Mouse (Mus musculus): ENCODE measurements at regions not wholly inside any gene's neighbourhood (a gene's known extent, or its start where the extent isn't known, plus 50 kb on each side); places are given as distances from the start of the nearest gene placed in this dataset.

DNA sequence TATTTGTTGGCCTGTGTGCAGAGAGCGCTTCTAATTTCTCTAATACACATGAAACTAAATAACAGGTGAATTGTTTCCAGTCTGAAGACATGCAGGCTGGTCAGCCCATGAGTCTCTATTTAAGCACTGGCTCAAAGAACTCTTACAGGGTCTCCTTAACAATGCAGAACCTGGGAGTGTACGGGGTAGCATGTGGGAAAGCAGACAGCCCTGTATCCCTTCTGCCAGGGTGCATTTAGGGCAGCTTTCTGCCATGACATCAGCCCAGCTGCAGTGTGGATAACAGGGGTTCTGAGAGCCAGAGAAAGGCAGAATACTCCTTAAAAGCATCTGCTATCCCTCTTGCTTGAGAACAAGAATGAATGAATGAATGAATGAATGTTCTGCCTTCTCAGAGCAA lies 164.7 kb downstream of the Grb14 start:
- no peak for DNase-seq (ENCODE audit: low spot score)

DNA sequence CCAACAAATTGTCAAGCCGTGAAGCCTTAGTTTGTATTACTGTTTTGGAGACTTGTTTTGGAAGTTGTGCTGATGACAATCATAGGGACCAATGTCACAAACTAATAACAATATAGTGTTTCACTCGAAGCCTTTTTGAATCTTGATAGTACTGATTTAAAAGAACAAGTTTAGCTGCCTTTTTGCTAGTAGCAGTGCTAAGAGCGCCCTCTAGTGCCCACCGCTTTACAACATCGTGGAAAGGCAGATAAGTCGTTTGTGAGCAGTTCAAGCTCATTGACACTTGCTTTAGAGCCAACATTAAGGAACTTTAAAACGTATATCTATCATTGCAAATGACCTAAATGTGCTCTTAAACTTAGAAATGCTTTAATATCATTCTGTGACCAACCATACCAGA lies 170.9 kb downstream of the Grb14 start:
- peak; percentile 90 for DNase-seq (ENCODE audit: low spot score)

DNA sequence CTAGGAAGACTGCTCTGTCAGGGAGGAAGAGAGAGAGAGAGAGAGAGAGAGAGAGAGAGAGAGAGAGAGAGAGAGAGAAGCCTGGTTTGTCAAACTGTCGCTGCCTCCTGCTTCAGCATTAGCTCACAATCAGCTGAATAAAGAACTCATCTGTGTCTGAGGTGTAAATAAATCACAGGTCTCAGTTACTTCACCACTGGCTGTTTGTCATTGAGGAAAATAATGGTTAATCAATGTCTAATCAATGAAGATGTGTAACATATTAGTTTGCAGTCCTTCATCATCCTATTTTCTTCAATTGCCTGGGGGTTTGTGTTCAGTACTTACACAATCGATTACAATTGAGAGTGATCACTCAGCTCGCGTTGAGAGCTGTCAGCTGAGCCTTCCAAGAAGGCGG lies 171.9 kb downstream of the Grb14 start:
- DNase-seq (ENCODE audit: low spot score) = no peak

DNA sequence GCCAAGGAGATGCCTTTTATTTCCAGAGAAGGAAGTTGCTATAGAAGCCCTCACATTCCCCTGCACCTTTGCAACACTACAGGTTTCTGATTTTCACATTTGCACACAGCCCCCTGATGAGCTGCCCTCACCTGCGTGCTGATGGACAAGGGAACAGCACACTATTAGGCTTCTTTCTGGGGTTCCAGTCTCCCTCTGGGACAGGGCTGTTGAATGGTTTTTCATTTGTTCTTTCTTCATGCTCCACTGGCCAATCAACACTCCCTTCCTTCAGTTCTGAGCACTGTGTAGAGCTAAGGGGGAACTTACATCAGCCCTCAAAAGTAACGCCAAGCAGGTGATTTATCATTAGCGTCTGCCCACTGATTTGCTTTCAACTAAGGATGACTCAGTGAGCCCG lies 173.7 kb downstream of the Grb14 start:
- no peak for DNase-seq (ENCODE audit: low spot score)

DNA sequence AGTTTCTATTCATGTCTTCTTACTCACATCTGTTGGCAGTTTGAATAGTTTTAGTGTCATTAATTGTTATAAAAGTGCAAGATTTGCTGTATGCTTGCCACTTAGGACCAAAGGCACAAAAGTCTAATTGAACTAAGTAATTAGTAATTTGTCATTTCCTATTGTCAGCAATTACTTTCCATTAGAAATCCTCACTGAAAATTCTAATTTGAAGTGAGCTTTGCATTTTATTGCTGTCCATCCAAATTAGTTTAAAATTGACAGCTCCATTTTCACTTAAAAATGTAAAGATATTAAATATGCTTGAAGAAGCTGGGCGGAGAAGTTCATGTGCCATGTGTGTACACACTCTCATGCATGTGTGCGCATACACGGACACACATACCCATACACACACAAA lies 174.1 kb downstream of the Grb14 start:
- DNase-seq (ENCODE audit: low spot score) = no peak

DNA sequence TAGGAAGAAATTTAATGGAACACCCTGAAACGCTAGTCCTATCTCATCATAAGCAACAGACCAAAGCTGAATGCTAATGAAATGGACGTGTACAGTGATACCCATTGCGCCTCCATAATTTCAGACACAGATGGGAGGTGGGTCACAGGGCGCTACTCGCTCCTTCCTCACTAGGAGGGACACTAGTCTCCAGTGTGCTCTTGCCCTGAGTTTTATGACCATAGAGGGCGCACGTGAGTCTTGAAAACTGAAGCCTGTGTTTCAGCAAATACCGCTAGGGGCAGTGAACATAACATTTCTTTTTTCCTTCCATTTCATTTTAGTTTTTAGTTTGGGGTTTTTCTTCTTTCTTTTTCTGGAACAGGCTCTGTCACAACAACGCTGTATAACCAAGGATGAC lies 200.3 kb downstream of the Grb14 start:
- no peak for DNase-seq (ENCODE audit: low spot score)

DNA sequence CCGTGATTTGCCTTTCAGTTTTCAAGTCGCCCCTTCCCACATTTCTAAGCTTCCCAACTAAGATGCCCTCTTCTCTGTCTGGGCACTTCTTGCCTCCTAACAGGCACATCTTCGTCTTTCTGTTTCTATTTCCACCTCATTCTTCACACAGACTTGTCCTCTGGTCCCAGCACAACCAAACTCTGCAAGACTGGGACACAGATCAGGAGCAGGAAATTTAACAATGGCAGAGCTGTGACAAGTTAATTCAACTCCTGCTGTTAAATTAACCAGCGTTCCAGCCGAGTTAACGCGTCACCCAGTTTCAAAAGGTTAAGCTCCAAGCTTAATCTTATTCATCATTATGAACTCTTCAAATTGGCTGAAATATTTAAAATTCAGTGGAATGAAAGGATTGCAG lies 200.9 kb downstream of the Grb14 start:
- DNase-seq (ENCODE audit: low spot score) = no peak

DNA sequence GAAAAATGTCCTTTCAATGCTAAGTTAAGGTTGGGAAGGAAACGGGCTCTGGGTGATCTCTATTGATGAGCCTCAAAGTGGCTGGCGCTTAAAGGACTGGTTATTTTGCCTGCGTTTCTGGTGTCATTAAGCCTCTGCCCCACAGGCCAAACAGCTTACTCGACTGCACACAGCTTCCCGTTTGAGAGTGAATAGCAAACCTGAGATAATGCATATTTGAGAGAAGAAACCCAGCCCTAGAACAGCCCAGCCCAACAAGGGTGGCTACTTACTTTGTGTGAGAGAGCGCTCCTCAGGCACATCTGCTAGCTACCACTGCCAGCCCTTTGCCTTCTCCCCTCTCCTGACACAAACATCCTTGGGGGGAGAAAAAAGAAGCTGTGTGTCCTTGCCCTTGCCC lies 201.7 kb downstream of the Grb14 start:
- DNase-seq (ENCODE audit: low spot score) = no peak

DNA sequence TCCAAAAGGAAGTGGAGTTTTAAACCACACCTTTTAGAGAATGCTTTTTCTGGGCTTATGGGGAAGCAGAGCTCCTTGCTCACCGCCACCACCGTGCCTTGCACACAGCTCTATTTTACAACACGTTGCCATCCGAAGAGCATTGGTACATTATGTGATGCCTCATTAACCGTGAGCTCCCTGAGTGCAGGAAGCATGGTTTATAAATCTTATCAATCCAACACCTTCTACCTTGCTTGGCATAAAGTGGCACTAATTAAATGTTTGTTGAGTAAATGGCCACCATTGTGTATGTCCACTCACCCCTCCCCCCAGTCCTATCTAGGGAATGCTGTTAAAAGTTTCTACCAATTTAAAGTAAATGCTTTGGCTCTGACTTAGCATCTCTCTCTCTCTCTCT lies 206.6 kb downstream of the Grb14 start:
- no peak for DNase-seq (ENCODE audit: low spot score)

Measured in embryo, embryonic 10 days (tissue).